Mouse (Mus musculus): ENCODE measurements around the gene Cenpf. TPM values are rescaled to one million over a fixed set of nuclear protein-coding genes. Genes with fewer than 3 reads are reported as not detected.

The Cenpf gene
- polyA plus RNA-seq, 1 experiment from 2014 or later: 89.3 TPM

DNA sequence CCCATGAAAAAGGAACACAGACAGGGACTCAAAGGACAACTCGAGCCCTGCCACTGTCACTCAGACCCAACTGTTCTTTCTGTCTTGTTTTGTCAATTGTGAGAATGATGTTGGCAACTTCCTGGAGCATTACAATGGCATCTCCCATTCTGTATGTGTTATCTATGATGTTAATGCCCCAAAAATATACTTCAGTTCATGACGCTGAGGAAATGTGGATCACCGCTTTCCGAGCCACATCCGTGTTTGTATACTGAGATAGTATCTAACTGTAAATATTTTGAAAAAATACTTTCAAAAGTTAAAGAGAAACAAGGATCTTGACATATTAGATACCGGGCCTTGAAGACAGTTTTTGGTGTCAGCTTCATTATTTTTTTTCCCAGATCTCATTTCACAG is 1.9 kb downstream of the Cenpf start:
- Histone ChIP-seq H3K4me3 (ENCODE audit: low read depth, low read length) (no peak overlapping the region), H3K36me3 (ENCODE audit: control insufficient read depth, insufficient read depth, low read length) (peaks cover 29% of the 10 kb centered on the region; the same call in 1 of the 2 replicates), H3K9ac (replicated peaks; ENCODE audit: low read depth, low read length) (no peak overlapping the region), H3K9me3 (ENCODE audit: control insufficient read depth, low read depth, low read length) (no peaks in the 10 kb centered on the region), H3K4me2 (replicated peaks; ENCODE audit: low read depth, low read length) (peak overlapping the region; percentile 83), H3K27me3 (ENCODE audit: control insufficient read depth, insufficient read depth, low read length) (no peaks in the 10 kb centered on the region), H3K27ac (ENCODE audit: low read length) (no peak overlapping the region), H3K4me1 (ENCODE audit: control insufficient read depth, insufficient read depth, low read length) (peaks cover 7% of the 10 kb centered on the region; the same call in 1 of the 2 replicates)
- ATAC-seq (ENCODE audit: insufficient number of reproducible peaks, insufficient read depth, low FRiP score, low read depth): no peak
- 69% methylated on average over 6 of the region's 6 CpGs for WGBS

DNA sequence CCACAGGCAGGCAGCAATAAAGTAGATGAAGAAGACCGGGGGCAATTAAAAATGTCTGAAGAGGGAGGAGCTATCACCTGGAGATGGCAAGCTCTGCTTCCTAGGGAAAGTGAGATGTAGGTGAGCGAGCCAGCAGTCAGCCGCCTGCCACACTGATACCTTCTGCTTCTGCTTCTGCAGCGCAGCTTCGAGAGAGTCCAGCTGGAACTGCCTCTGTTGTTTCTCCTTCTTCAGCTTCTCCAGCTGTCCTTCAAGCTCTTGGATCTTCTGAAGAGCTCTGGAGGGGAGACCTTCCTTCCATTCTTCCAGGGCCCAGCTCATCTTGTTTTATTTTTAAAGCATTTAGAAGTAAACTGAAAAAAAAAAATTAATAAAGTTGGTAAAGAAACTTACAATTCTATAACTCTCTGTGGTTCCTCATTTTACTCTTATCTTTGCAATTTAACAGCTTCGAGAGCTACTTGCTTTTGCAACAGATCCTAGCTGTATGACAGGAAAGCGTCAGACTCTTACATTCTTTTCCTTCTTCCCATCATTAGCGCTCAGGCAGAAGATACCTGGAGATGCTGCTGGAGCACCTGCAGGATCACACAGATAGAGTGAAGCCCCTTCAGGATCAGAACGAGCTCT is 3.0 kb downstream of the Cenpf start:
- ATAC-seq (ENCODE audit: insufficient number of reproducible peaks, insufficient read depth, low FRiP score, low read depth): no peak

DNA sequence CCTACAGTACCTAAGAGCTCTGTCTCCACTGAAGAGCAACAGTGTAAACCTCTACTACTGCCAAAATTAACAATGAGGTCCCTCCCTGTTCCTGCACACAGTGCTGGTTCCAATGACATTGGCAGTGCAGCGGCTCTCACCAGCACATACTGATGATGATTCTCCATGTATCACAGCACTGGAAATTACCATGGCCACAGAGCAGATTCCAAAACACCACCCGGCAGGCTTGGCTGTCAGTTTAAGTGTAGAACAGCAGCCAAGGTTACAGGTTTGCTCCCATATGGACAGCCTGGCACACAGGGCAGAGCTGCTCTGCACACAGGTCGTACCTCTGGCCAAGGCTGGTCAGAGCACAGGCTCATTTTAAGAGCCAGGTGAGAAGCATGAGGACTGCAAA is 8.3 kb downstream of the Cenpf start:
- no peak for ATAC-seq (ENCODE audit: insufficient number of reproducible peaks, insufficient read depth, low FRiP score, low read depth)
- no peaks in the 10 kb centered on the region for H3K9me3 ChIP-seq (ENCODE audit: control insufficient read depth, low read depth, low read length)
- H3K4me2 ChIP-seq (replicated peaks; ENCODE audit: low read depth, low read length): no peak overlapping the region
- H3K4me1 ChIP-seq (ENCODE audit: control insufficient read depth, insufficient read depth, low read length): no peaks in the 10 kb centered on the region
- no peak overlapping the region for H3K9ac ChIP-seq (replicated peaks; ENCODE audit: low read depth, low read length)
- 91% methylated on average over 3 of the region's 3 CpGs for WGBS
- no peaks in the 10 kb centered on the region for H3K27me3 ChIP-seq (ENCODE audit: control insufficient read depth, insufficient read depth, low read length)
- H3K27ac ChIP-seq (ENCODE audit: low read length): no peak overlapping the region
- H3K4me3 ChIP-seq (ENCODE audit: low read depth, low read length): no peak overlapping the region
- peaks cover 66% of the 10 kb centered on the region for H3K36me3 ChIP-seq (ENCODE audit: control insufficient read depth, insufficient read depth, low read length)

More for the DNA sequence above, 3.0 kb downstream of the Cenpf start:
- Histone ChIP-seq H3K4me1 (ENCODE audit: control insufficient read depth, insufficient read depth, low read length) (peaks cover 7% of the 10 kb centered on the region; the same call in 1 of the 2 replicates), H3K9me3 (ENCODE audit: control insufficient read depth, low read depth, low read length) (no peaks in the 10 kb centered on the region), H3K27ac (ENCODE audit: low read length) (no peak overlapping the region), H3K4me3 (ENCODE audit: low read depth, low read length) (no peak overlapping the region), H3K4me2 (replicated peaks; ENCODE audit: low read depth, low read length) (no peak overlapping the region), H3K27me3 (ENCODE audit: control insufficient read depth, insufficient read depth, low read length) (no peaks in the 10 kb centered on the region), H3K36me3 (ENCODE audit: control insufficient read depth, insufficient read depth, low read length) (peaks cover 39% of the 10 kb centered on the region), H3K9ac (replicated peaks; ENCODE audit: low read depth, low read length) (no peak overlapping the region)
- 95% methylated on average over 9 of the region's 9 CpGs for WGBS

DNA sequence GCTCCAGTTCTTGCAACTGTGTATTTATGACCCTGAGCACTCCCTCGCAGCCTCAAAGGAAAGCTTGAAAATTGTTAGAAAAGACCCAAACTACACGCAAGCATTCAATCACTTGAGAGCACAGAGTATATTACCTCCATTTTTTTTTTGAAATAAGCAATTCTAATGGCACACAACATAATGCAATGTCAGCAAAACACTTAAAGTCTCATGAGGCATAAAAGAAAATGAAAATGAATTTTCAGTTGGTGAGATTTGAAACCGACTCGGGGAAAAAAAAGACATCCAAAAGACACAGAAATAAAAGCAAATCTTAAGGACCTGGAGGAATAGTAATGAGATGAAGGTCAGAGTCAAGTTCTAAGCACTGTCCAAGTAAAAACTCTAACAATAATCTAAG is 11.9 kb downstream of the Cenpf start:
- H3K27me3 ChIP-seq (ENCODE audit: control insufficient read depth, insufficient read depth, low read length): no peaks in the 10 kb centered on the region
- no peak overlapping the region for H3K4me3 ChIP-seq (ENCODE audit: low read depth, low read length)
- 93% methylated on average over 4 of the region's 4 CpGs for WGBS
- no peak overlapping the region for H3K9ac ChIP-seq (replicated peaks; ENCODE audit: low read depth, low read length)
- peaks cover 63% of the 10 kb centered on the region for H3K36me3 ChIP-seq (ENCODE audit: control insufficient read depth, insufficient read depth, low read length)
- H3K27ac ChIP-seq (ENCODE audit: low read length): no peak overlapping the region
- H3K4me2 ChIP-seq (replicated peaks; ENCODE audit: low read depth, low read length): no peak overlapping the region
- no peaks in the 10 kb centered on the region for H3K9me3 ChIP-seq (ENCODE audit: control insufficient read depth, low read depth, low read length)
- no peak for ATAC-seq (ENCODE audit: insufficient number of reproducible peaks, insufficient read depth, low FRiP score, low read depth)
- no peaks in the 10 kb centered on the region for H3K4me1 ChIP-seq (ENCODE audit: control insufficient read depth, insufficient read depth, low read length)

DNA sequence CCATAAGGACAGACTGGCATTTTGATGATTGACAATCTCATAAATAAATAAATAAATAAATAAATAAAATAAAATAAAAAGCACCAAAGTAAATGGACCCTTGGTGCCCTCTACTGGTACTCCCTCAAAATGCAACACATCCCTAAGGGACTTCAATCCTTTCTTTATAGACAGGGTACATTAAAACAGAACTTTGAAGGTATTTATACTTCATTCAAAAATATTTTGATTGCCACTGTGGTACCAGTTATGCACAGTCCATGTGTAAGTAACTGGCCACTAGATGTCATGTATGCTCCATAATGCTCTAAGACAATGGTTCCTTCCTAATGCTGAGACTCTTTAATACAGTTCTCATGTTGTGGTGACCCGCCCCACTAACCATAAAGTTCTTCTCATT is 12.5 kb downstream of the Cenpf start:
- no peak for ATAC-seq (ENCODE audit: insufficient number of reproducible peaks, insufficient read depth, low FRiP score, low read depth)
- H3K4me2 ChIP-seq (replicated peaks; ENCODE audit: low read depth, low read length): no peak overlapping the region
- no peaks in the 10 kb centered on the region for H3K9me3 ChIP-seq (ENCODE audit: control insufficient read depth, low read depth, low read length)
- H3K4me3 ChIP-seq (ENCODE audit: low read depth, low read length): no peak overlapping the region
- 96% methylated on average over 1 of the region's 1 CpGs for WGBS
- H3K9ac ChIP-seq (replicated peaks; ENCODE audit: low read depth, low read length): no peak overlapping the region
- H3K36me3 ChIP-seq (ENCODE audit: control insufficient read depth, insufficient read depth, low read length): peaks cover 62% of the 10 kb centered on the region
- H3K27ac ChIP-seq (ENCODE audit: low read length): no peak overlapping the region
- H3K27me3 ChIP-seq (ENCODE audit: control insufficient read depth, insufficient read depth, low read length): no peaks in the 10 kb centered on the region
- no peaks in the 10 kb centered on the region for H3K4me1 ChIP-seq (ENCODE audit: control insufficient read depth, insufficient read depth, low read length)

DNA sequence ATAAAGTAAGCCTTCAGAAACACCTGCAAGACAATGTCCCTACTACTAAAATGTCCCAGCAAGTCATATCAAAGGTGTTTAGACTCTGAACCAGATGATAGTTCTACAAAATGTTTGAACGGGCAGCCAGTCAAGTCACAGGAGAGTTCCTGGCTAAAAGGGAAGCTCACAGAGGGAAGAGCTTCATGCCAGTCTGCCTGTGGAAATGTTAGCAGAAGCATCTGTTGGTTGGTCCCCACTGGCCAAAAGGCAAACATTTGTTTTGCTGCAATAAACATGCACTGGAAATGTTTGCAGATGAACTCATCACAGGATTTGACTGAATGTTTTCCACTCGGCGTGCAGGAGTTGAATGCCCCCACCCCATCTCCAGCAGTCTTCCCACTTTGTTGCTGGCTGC is 21.9 kb downstream of the Cenpf start:
- no peak for ATAC-seq (ENCODE audit: insufficient number of reproducible peaks, insufficient read depth, low FRiP score, low read depth)
- no peaks in the 10 kb centered on the region for H3K27me3 ChIP-seq (ENCODE audit: control insufficient read depth, insufficient read depth, low read length)
- H3K27ac ChIP-seq (ENCODE audit: low read length): no peak overlapping the region
- H3K36me3 ChIP-seq (ENCODE audit: control insufficient read depth, insufficient read depth, low read length): peaks cover 48% of the 10 kb centered on the region
- WGBS: 88% methylated on average over 3 of the region's 3 CpGs
- no peaks in the 10 kb centered on the region for H3K9me3 ChIP-seq (ENCODE audit: control insufficient read depth, low read depth, low read length)
- no peak overlapping the region for H3K4me3 ChIP-seq (ENCODE audit: low read depth, low read length)
- H3K9ac ChIP-seq (replicated peaks; ENCODE audit: low read depth, low read length): no peak overlapping the region
- H3K4me1 ChIP-seq (ENCODE audit: control insufficient read depth, insufficient read depth, low read length): no peaks in the 10 kb centered on the region
- H3K4me2 ChIP-seq (replicated peaks; ENCODE audit: low read depth, low read length): no peak overlapping the region

DNA sequence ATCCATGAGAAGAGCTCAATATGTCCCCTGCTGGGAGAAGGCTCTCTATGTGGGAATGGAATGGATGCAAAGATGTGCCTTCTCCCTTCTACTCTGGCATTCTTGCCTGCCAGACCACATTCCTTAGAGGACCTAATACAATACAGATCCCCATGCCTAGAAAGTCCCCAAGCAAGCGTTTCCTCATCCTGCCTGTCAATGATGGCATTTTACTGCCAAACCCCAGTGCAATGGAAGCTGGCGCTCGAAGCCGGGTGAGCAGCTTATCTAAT is 23.1 kb downstream of the Cenpf start:
- Histone ChIP-seq H3K27ac (ENCODE audit: low read length) (no peak overlapping the region), H3K27me3 (ENCODE audit: control insufficient read depth, insufficient read depth, low read length) (no peaks in the 10 kb centered on the region), H3K4me2 (replicated peaks; ENCODE audit: low read depth, low read length) (no peak overlapping the region), H3K4me1 (ENCODE audit: control insufficient read depth, insufficient read depth, low read length) (no peaks in the 10 kb centered on the region), H3K4me3 (ENCODE audit: low read depth, low read length) (no peak overlapping the region), H3K9me3 (ENCODE audit: control insufficient read depth, low read depth, low read length) (no peaks in the 10 kb centered on the region), H3K9ac (replicated peaks; ENCODE audit: low read depth, low read length) (no peak overlapping the region), H3K36me3 (ENCODE audit: control insufficient read depth, insufficient read depth, low read length) (peaks cover 41% of the 10 kb centered on the region)
- ATAC-seq (ENCODE audit: insufficient number of reproducible peaks, insufficient read depth, low FRiP score, low read depth): no peak
- WGBS: 75% methylated on average over 4 of the region's 4 CpGs

GRCm38 (mm10) chr1:189664061-189664872 is 23.6 kb downstream of the Cenpf start:
- no peak for ATAC-seq (ENCODE audit: insufficient number of reproducible peaks, insufficient read depth, low FRiP score, low read depth)
- Histone ChIP-seq H3K4me1 (ENCODE audit: control insufficient read depth, insufficient read depth, low read length) (no peaks in the 10 kb centered on the region), H3K36me3 (ENCODE audit: control insufficient read depth, insufficient read depth, low read length) (peaks cover 38% of the 10 kb centered on the region), H3K9ac (replicated peaks; ENCODE audit: low read depth, low read length) (no peak overlapping the region), H3K4me3 (ENCODE audit: low read depth, low read length) (no peak overlapping the region), H3K27ac (ENCODE audit: low read length) (no peak overlapping the region), H3K9me3 (ENCODE audit: control insufficient read depth, low read depth, low read length) (no peaks in the 10 kb centered on the region), H3K4me2 (replicated peaks; ENCODE audit: low read depth, low read length) (no peak overlapping the region), H3K27me3 (ENCODE audit: control insufficient read depth, insufficient read depth, low read length) (no peaks in the 10 kb centered on the region)
- WGBS: 92% methylated on average over 10 of the region's 10 CpGs
